Mouse (Mus musculus): ENCODE results near the gene Hes5. TPM values are rescaled to one million over a fixed set of nuclear protein-coding genes. Genes with fewer than 3 reads are reported as not detected.

Hes5 gene
- polyA plus RNA-seq, 1 experiment from 2014 or later: 8.1 TPM

DNA sequence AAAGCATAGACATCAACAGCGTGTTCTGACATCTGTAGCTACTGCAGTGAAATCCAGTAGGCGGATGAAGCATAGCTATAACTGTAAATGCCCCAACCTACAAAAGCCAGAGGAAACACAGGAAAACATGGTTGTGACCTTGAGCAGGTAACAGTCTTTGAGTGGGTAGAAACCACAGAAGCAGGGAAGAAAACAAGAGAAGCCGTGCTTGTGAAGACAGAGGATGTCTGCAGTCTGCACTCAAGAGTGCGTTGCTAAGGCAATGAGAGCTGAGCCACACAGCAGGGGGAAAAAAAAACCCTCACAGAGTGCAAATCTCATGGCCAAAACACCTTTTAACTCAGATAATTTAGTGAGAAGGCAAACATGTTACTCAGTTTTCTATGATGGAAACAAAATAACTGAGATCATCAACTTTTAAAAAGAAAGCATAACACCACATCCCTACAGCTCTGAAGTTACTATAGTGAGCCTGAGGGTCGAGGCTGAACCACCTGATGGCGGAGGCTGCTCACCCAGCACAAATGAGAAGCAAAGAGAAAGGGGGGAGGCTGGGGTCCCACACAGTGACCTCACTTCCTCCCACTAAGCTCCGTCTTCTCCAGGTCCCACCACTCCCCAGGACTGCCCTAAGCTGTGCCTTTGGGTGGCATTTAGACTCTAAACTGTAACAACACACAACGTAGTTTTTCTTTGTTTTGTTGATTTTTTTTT is 24.0 kb upstream of the Hes5 start:
- Histone ChIP-seq H3K4me2 (replicated peaks; ENCODE audit: low read depth, low read length) (no peak overlapping the region), H3K4me3 (ENCODE audit: low read length) (no peak overlapping the region), H3K36me3 (ENCODE audit: control insufficient read depth, insufficient read depth, low read length) (no peaks in the 10 kb centered on the region), H3K9me3 (ENCODE audit: control insufficient read depth, low read length) (no peaks in the 10 kb centered on the region), H3K27ac (ENCODE audit: low read depth, low read length) (no peak overlapping the region), H3K9ac (ENCODE audit: low read depth, low read length) (no peak overlapping the region), H3K4me1 (ENCODE audit: control insufficient read depth, insufficient read depth, low read length) (no peaks in the 10 kb centered on the region), H3K27me3 (ENCODE audit: control insufficient read depth, insufficient read depth, low read length) (no peaks in the 10 kb centered on the region)
- ATAC-seq (ENCODE audit: low FRiP score, low TSS enrichment): no peak
- WGBS: 62% methylated on average over 8 of the region's 8 CpGs

DNA sequence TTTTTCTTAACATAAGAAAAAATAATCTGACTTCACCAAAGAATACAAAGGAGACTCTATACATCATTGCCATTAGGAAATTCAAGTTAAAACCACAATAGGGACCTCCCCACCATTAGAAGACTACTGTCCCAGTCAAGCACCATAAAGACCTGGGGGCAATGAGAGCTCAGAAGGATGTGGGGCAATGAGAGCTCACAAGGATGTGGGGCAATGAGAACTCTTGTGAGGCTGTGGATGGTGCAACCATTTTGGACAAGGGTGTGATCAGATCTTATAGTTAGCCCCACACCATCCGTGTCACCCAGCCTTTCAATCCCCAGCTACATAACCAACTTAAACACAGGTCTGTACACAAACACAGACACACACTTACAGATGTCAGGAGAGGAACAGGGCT is 23.0 kb upstream of the Hes5 start:
- Histone ChIP-seq H3K36me3 (ENCODE audit: control insufficient read depth, insufficient read depth, low read length) (no peaks in the 10 kb centered on the region), H3K9ac (ENCODE audit: low read depth, low read length) (no peak overlapping the region), H3K27ac (ENCODE audit: low read depth, low read length) (no peak overlapping the region), H3K27me3 (ENCODE audit: control insufficient read depth, insufficient read depth, low read length) (no peaks in the 10 kb centered on the region), H3K4me1 (ENCODE audit: control insufficient read depth, insufficient read depth, low read length) (no peaks in the 10 kb centered on the region), H3K4me3 (ENCODE audit: low read length) (no peak overlapping the region), H3K4me2 (replicated peaks; ENCODE audit: low read depth, low read length) (no peak overlapping the region), H3K9me3 (ENCODE audit: control insufficient read depth, low read length) (no peaks in the 10 kb centered on the region)
- no peak for ATAC-seq (ENCODE audit: low FRiP score, low TSS enrichment)
- WGBS: 83% methylated on average over 1 of the region's 1 CpGs

DNA sequence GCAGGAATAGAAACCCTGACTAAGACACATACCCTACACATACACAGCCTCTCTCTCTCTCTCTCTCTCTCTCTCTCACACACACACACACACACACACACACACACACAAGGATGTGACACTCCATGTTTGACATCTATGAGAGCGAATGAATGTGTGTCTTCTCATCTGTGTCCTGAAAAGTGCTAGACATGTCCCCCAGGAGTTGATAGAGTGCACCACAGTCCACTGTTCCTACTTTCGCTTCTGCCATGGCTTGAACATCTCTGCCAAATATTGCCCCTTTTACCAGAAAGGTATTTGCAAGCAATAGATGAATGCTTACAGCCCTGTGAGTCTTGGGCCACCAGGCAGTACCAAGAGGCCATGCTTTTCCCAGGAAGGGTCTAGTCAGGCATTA is 20.6 kb upstream of the Hes5 start:
- H3K27me3 ChIP-seq (ENCODE audit: control insufficient read depth, insufficient read depth, low read length): no peaks in the 10 kb centered on the region
- no peak overlapping the region for H3K4me3 ChIP-seq (ENCODE audit: low read length)
- no peaks in the 10 kb centered on the region for H3K9me3 ChIP-seq (ENCODE audit: control insufficient read depth, low read length)
- H3K4me1 ChIP-seq (ENCODE audit: control insufficient read depth, insufficient read depth, low read length): no peaks in the 10 kb centered on the region
- ATAC-seq (ENCODE audit: low FRiP score, low TSS enrichment): no peak
- H3K27ac ChIP-seq (ENCODE audit: low read depth, low read length): no peak overlapping the region
- no peak overlapping the region for H3K4me2 ChIP-seq (replicated peaks; ENCODE audit: low read depth, low read length)
- WGBS: 91% methylated on average over 2 of the region's 2 CpGs
- no peak overlapping the region for H3K9ac ChIP-seq (ENCODE audit: low read depth, low read length)
- no peaks in the 10 kb centered on the region for H3K36me3 ChIP-seq (ENCODE audit: control insufficient read depth, insufficient read depth, low read length)

DNA sequence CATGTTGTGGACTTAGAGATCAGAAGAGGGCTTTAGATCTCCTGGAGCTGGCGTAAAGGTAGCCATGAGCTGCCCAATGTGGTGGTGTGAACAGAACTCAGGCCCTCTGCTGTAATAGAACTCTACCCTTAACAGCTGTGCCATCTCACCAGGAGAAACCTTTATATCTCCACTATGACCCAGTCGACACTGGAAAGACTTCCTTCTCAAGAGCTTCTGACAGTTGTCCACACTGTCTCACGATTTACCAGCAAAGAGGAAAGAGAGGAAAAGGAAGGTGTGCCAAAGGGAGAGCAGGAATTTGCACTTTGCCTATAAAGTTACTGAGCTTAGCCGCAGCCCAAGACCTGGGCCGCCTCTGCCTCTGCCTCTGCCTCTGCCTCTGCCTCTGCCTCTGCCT is 18.9 kb upstream of the Hes5 start:
- Histone ChIP-seq H3K4me2 (replicated peaks; ENCODE audit: low read depth, low read length) (no peak overlapping the region), H3K36me3 (ENCODE audit: control insufficient read depth, insufficient read depth, low read length) (no peaks in the 10 kb centered on the region), H3K27ac (ENCODE audit: low read depth, low read length) (no peak overlapping the region), H3K4me3 (ENCODE audit: low read length) (no peak overlapping the region), H3K4me1 (ENCODE audit: control insufficient read depth, insufficient read depth, low read length) (no peaks in the 10 kb centered on the region), H3K9me3 (ENCODE audit: control insufficient read depth, low read length) (no peaks in the 10 kb centered on the region), H3K27me3 (ENCODE audit: control insufficient read depth, insufficient read depth, low read length) (no peaks in the 10 kb centered on the region), H3K9ac (ENCODE audit: low read depth, low read length) (no peak overlapping the region)
- ATAC-seq (ENCODE audit: low FRiP score, low TSS enrichment): no peak
- WGBS: 82% methylated on average over 5 of the region's 5 CpGs

DNA sequence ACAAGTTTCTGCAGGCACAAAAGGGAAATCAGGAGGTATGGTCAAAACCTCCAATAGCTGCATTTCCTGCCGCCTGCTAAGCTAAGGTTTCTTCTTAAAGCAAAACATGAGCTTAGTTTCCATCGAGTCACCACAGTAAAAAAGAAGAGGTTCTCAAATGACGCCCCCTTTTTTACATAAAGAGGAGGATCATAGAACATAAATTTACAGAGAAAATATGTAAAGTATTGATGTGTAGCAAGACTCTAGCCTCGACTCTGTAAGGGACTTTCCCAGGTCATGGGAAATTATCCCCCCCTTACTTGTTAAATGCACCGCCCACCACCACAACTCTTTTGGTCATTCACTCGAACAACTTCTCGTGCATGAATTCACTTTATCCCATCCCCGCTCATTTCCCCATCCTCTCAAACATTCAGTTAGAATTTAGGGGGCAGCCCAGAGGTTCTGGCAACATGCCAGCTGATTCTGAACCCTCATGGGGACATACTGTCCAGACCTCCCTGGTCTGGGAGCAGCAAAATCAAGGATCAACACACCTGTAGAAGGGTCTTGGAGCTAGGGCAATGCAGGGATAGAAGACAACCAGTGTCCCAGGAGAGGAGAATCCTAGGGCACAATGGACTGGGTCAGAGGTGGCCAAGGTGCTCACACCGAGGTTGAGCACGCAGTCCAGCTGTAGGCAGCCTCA is 17.9 kb upstream of the Hes5 start:
- H3K9ac ChIP-seq (ENCODE audit: low read depth, low read length): no peak overlapping the region
- no peaks in the 10 kb centered on the region for H3K9me3 ChIP-seq (ENCODE audit: control insufficient read depth, low read length)
- H3K36me3 ChIP-seq (ENCODE audit: control insufficient read depth, insufficient read depth, low read length): no peaks in the 10 kb centered on the region
- H3K4me1 ChIP-seq (ENCODE audit: control insufficient read depth, insufficient read depth, low read length): no peaks in the 10 kb centered on the region
- no peak overlapping the region for H3K27ac ChIP-seq (ENCODE audit: low read depth, low read length)
- WGBS: 81% methylated on average over 10 of the region's 10 CpGs
- H3K27me3 ChIP-seq (ENCODE audit: control insufficient read depth, insufficient read depth, low read length): no peaks in the 10 kb centered on the region
- H3K4me2 ChIP-seq (replicated peaks; ENCODE audit: low read depth, low read length): no peak overlapping the region
- no peak overlapping the region for H3K4me3 ChIP-seq (ENCODE audit: low read length)
- no peak for ATAC-seq (ENCODE audit: low FRiP score, low TSS enrichment)

DNA sequence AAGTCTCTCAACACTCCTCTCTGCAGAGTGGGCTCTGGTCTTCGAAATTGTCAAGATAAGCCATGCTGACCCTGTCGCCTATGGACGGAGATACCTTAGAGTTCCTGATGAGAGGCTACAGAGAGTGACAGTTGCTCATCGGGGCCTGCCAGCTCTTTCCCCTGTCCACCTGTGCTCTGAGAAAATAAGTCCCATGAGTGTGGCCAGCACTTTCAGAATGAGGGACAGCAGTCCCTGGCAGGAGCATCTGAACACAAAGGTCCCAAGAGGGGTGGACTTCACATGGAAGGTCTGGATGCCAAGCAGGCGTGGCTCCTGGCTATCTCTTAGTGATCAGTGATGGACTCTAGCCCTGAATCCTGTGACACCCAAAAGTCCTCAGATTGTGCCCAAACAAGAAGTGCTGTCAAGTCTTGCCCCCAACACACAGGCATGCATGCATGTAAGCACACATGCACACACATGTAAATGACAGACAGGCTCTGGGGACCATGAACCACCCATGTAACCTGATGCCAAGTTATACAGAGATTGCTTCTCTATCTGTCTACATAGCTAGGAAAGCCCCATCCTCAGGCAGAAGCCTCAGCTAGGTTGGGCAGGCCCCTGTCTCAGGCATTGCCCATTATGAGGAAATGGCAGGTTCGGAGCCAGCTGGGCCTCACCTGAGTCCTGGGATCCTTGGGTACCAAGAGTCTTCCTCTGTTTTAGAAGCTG is 17.2 kb upstream of the Hes5 start:
- Histone ChIP-seq H3K27ac (ENCODE audit: low read depth, low read length) (no peak overlapping the region), H3K9me3 (ENCODE audit: control insufficient read depth, low read length) (no peaks in the 10 kb centered on the region), H3K36me3 (ENCODE audit: control insufficient read depth, insufficient read depth, low read length) (no peaks in the 10 kb centered on the region), H3K27me3 (ENCODE audit: control insufficient read depth, insufficient read depth, low read length) (peaks cover 5% of the 10 kb centered on the region), H3K4me1 (ENCODE audit: control insufficient read depth, insufficient read depth, low read length) (no peaks in the 10 kb centered on the region), H3K4me2 (replicated peaks; ENCODE audit: low read depth, low read length) (no peak overlapping the region), H3K9ac (ENCODE audit: low read depth, low read length) (no peak overlapping the region), H3K4me3 (ENCODE audit: low read length) (no peak overlapping the region)
- no peak for ATAC-seq (ENCODE audit: low FRiP score, low TSS enrichment)
- WGBS: 93% methylated on average over 6 of the region's 6 CpGs

DNA sequence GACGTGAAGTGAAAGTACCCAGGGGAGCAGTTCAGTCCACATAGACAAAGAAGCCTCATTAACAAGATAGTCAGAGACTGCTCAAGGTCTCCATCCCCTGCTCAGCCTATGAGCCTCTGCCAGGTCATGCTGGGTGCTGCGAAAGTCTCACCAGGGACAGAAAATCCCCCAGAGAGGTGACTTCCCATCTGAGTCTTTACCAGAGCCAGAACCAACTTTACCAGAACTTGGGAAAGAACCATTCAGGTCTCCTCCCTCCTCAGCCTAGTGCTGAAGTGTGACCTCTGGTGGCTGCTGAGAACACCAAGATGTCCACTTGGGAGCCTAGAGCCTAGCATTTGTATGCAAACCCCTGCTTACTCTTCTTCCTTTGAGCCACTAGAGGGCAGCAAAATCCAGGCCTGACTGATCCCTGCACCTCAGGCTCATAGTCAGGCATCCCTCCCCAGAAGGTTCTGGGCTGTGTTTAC is 16.6 kb upstream of the Hes5 start:
- no peaks in the 10 kb centered on the region for H3K9me3 ChIP-seq (ENCODE audit: control insufficient read depth, low read length)
- H3K4me3 ChIP-seq (ENCODE audit: low read length): no peak overlapping the region
- ATAC-seq (ENCODE audit: low FRiP score, low TSS enrichment): peak; percentile 71
- H3K36me3 ChIP-seq (ENCODE audit: control insufficient read depth, insufficient read depth, low read length): no peaks in the 10 kb centered on the region
- no peak overlapping the region for H3K27ac ChIP-seq (ENCODE audit: low read depth, low read length)
- 21% methylated on average over 2 of the region's 2 CpGs for WGBS
- H3K9ac ChIP-seq (ENCODE audit: low read depth, low read length): no peak overlapping the region
- peaks cover 11% of the 10 kb centered on the region for H3K27me3 ChIP-seq (ENCODE audit: control insufficient read depth, insufficient read depth, low read length)
- no peak overlapping the region for H3K4me2 ChIP-seq (replicated peaks; ENCODE audit: low read depth, low read length)
- no peaks in the 10 kb centered on the region for H3K4me1 ChIP-seq (ENCODE audit: control insufficient read depth, insufficient read depth, low read length)

DNA sequence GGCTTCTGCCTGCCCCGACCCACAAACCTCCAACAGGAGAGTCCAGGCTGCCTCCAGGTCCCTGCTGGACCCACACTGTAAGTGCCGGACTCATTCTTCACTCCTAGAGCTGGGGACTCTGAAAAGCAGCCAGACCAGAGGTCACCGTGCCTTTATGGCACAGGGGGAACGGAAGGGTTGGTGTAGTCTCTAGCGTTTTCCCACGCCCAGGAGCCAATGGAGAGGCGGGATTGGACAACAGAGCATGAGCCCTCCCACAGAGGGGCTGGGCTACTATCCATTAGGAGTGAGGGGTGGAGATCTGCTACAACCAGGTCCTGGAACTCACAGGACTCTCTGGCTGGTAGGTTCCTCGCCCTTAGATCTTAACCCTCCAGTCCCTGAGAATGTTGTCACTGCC is 14.4 kb upstream of the Hes5 start:
- no peaks in the 10 kb centered on the region for H3K36me3 ChIP-seq (ENCODE audit: control insufficient read depth, insufficient read depth, low read length)
- H3K4me2 ChIP-seq (replicated peaks; ENCODE audit: low read depth, low read length): peak overlapping the region; percentile 48
- peak overlapping the region; percentile 42; the same call in 1 of the 2 replicates for H3K9ac ChIP-seq (ENCODE audit: low read depth, low read length)
- H3K27me3 ChIP-seq (ENCODE audit: control insufficient read depth, insufficient read depth, low read length): peaks cover 29% of the 10 kb centered on the region
- WGBS: 0% methylated on average over 8 of the region's 8 CpGs
- no peaks in the 10 kb centered on the region for H3K9me3 ChIP-seq (ENCODE audit: control insufficient read depth, low read length)
- no peak overlapping the region for H3K27ac ChIP-seq (ENCODE audit: low read depth, low read length)
- ATAC-seq (ENCODE audit: low FRiP score, low TSS enrichment): peak; percentile 90
- H3K4me1 ChIP-seq (ENCODE audit: control insufficient read depth, insufficient read depth, low read length): 0 out of 2 replicates have a peak, but pooled peaks cover 3% of the 10 kb centered on the region
- H3K4me3 ChIP-seq (ENCODE audit: low read length): peak overlapping the region; percentile 21; the same call in 1 of the 2 replicates
